Mouse (Mus musculus): ENCODE results near the gene Cth. TPM values are rescaled to one million over a fixed set of nuclear protein-coding genes. Genes with fewer than 3 reads are reported as not detected.

Gene Cth
- total RNA-seq, 2 experiments from 2014 or later, result 3.6 to 5.0 TPM

- TF ChIP-seq CTCF (IDR thresholded peaks at IDR 0.05), result no peak
- Histone ChIP-seq H3K4me3 (no peak overlapping the region), H3K27ac (no peak overlapping the region)
- DNase-seq, result no peak
- intact Hi-C loops (cut with DNase I), result no loop called here
These were observed 76.4 kb downstream of the Cth start for GRCm38 (mm10) chr3:157848503-157848902.

- DNase-seq, result no peak
- no peak for TF ChIP-seq CTCF (IDR thresholded peaks at IDR 0.05)
These were observed 77.3 kb downstream of the Cth start for GRCm38 (mm10) chr3:157847338-157848284.

More at GRCm38 (mm10) chr3:157847338-157848284, 77.3 kb downstream of the Cth start:
- Histone ChIP-seq H3K27ac (no peak overlapping the region), H3K4me3 (no peak overlapping the region)
- intact Hi-C loops (cut with DNase I), result no loop called here

Other genes starting within 250 kb of the Cth start
- gene Ankrd13c, start 22.2 kb upstream of the Cth start, total RNA-seq (2021), result 10 to 100 TPM; 25.4 to 30.0 TPM
- 10 to 100 TPM; 46.5 to 51.9 TPM for gene Srsf11, start 111.6 kb upstream of the Cth start, total RNA-seq (2021)
- gene Lrrc40, start 111.6 kb upstream of the Cth start, total RNA-seq (2021), result 1 to 10 TPM; 7.1 to 8.9 TPM

All from gastrocnemius, adult 2 months (tissue).